Mouse (Mus musculus): ENCODE results near the gene Cyb5r2. TPM values are rescaled to one million over a fixed set of nuclear protein-coding genes. Genes with fewer than 3 reads are reported as not detected.

The Cyb5r2 gene
- polyA plus RNA-seq, 1 experiment from 2014 or later, result 0.10 TPM

GRCm38 (mm10) chr7:107749270-107749669 lies 8.6 kb downstream of the Cyb5r2 start:
- Histone ChIP-seq H3K9ac (no peak overlapping the region), H3K4me2 (replicated peaks) (no peak overlapping the region), H3K4me1 (no peaks in the 10 kb centered on the region), H3K27ac (no peak overlapping the region), H3K36me3 (no peaks in the 10 kb centered on the region), H3K9me3 (no peaks in the 10 kb centered on the region), H3K27me3 (replicated peaks) (no peaks in the 10 kb centered on the region), H3K4me3 (no peak overlapping the region)
- WGBS, result 5% methylated on average over 3 of the region's 3 CpGs
- 0 out of 2 replicates have a peak, but pooled peaks have one; percentile 23 for ATAC-seq (ENCODE audit: low FRiP score, low read depth)

- ATAC-seq (ENCODE audit: low FRiP score, low read depth), result 0 out of 2 replicates have a peak, but pooled peaks have one; percentile 30
- whole genome bisulfite sequencing, result 19% methylated on average over 2 of the region's 2 CpGs
- no peak overlapping the region for H3K27ac ChIP-seq
These were observed 9.9 kb downstream of the Cyb5r2 start for GRCm38 (mm10) chr7:107747954-107748353.

GRCm38 (mm10) chr7:107747476-107747875 lies 10.4 kb downstream of the Cyb5r2 start:
- no peak for ATAC-seq (ENCODE audit: low FRiP score, low read depth)
- H3K4me3 ChIP-seq, result no peak overlapping the region
- no peak overlapping the region for H3K27ac ChIP-seq
- H3K27me3 ChIP-seq (replicated peaks), result no peaks in the 10 kb centered on the region
- H3K36me3 ChIP-seq, result no peaks in the 10 kb centered on the region
- no peak overlapping the region for H3K4me2 ChIP-seq (replicated peaks)
- no peak overlapping the region for H3K9ac ChIP-seq
- 91% methylated on average over 9 of the region's 9 CpGs for WGBS
- H3K4me1 ChIP-seq, result no peaks in the 10 kb centered on the region
- no peaks in the 10 kb centered on the region for H3K9me3 ChIP-seq

More at GRCm38 (mm10) chr7:107747954-107748353, 9.9 kb downstream of the Cyb5r2 start:
- no peaks in the 10 kb centered on the region for H3K4me1 ChIP-seq
- no peaks in the 10 kb centered on the region for H3K9me3 ChIP-seq
- H3K4me3 ChIP-seq, result no peak overlapping the region
- H3K4me2 ChIP-seq (replicated peaks), result no peak overlapping the region
- H3K9ac ChIP-seq, result no peak overlapping the region
- H3K36me3 ChIP-seq, result no peaks in the 10 kb centered on the region
- no peaks in the 10 kb centered on the region for H3K27me3 ChIP-seq (replicated peaks)

- Histone ChIP-seq H3K27me3 (replicated peaks) (no peaks in the 10 kb centered on the region), H3K27ac (no peak overlapping the region), H3K9me3 (no peaks in the 10 kb centered on the region), H3K4me2 (replicated peaks) (no peak overlapping the region), H3K36me3 (no peaks in the 10 kb centered on the region), H3K4me3 (no peak overlapping the region), H3K4me1 (no peaks in the 10 kb centered on the region), H3K9ac (no peak overlapping the region)
- ATAC-seq (ENCODE audit: low FRiP score, low read depth), result no peak
- 91% methylated on average over 8 of the region's 8 CpGs for WGBS
These were observed 11.8 kb downstream of the Cyb5r2 start for GRCm38 (mm10) chr7:107746036-107746435.

- no peak overlapping the region for H3K4me2 ChIP-seq (replicated peaks)
- H3K27me3 ChIP-seq (replicated peaks), result no peaks in the 10 kb centered on the region
- ATAC-seq (ENCODE audit: low FRiP score, low read depth), result no peak
- H3K4me1 ChIP-seq, result no peaks in the 10 kb centered on the region
- H3K4me3 ChIP-seq, result no peak overlapping the region
- H3K9me3 ChIP-seq, result no peaks in the 10 kb centered on the region
- no peak overlapping the region for H3K9ac ChIP-seq
- H3K27ac ChIP-seq, result no peak overlapping the region
- H3K36me3 ChIP-seq, result no peaks in the 10 kb centered on the region
- 61% methylated on average over 2 of the region's 2 CpGs for WGBS
These were observed 12.7 kb downstream of the Cyb5r2 start for GRCm38 (mm10) chr7:107745111-107745510.

- no peak overlapping the region for H3K4me3 ChIP-seq
- no peak overlapping the region for H3K27ac ChIP-seq
- H3K9ac ChIP-seq, result no peak overlapping the region
- no peak for ATAC-seq (ENCODE audit: low FRiP score, low read depth)
- no peaks in the 10 kb centered on the region for H3K4me1 ChIP-seq
- H3K36me3 ChIP-seq, result no peaks in the 10 kb centered on the region
- H3K27me3 ChIP-seq (replicated peaks), result no peaks in the 10 kb centered on the region
- no peaks in the 10 kb centered on the region for H3K9me3 ChIP-seq
- no peak overlapping the region for H3K4me2 ChIP-seq (replicated peaks)
- WGBS, result 87% methylated on average over 4 of the region's 4 CpGs
These were observed 13.4 kb downstream of the Cyb5r2 start for GRCm38 (mm10) chr7:107744454-107744853.

- Histone ChIP-seq H3K4me1 (no peaks in the 10 kb centered on the region), H3K9me3 (no peaks in the 10 kb centered on the region), H3K4me3 (no peak overlapping the region), H3K27ac (no peak overlapping the region), H3K36me3 (no peaks in the 10 kb centered on the region), H3K27me3 (replicated peaks) (no peaks in the 10 kb centered on the region), H3K4me2 (replicated peaks) (no peak overlapping the region), H3K9ac (no peak overlapping the region)
- no peak for ATAC-seq (ENCODE audit: low FRiP score, low read depth)
- WGBS, result 88% methylated on average over 10 of the region's 10 CpGs
These were observed 14.8 kb downstream of the Cyb5r2 start for GRCm38 (mm10) chr7:107742963-107743465.

- Histone ChIP-seq H3K9me3 (no peaks in the 10 kb centered on the region), H3K4me1 (no peaks in the 10 kb centered on the region), H3K27me3 (replicated peaks) (no peaks in the 10 kb centered on the region), H3K27ac (no peak overlapping the region), H3K36me3 (no peaks in the 10 kb centered on the region), H3K4me3 (no peak overlapping the region), H3K4me2 (replicated peaks) (no peak overlapping the region), H3K9ac (no peak overlapping the region)
- 46% methylated on average over 2 of the region's 2 CpGs for WGBS
- no peak for ATAC-seq (ENCODE audit: low FRiP score, low read depth)
These were observed 19.1 kb downstream of the Cyb5r2 start for GRCm38 (mm10) chr7:107738726-107739125.

GRCm38 (mm10) chr7:107733162-107733561 lies 24.7 kb downstream of the Cyb5r2 start:
- Histone ChIP-seq H3K27me3 (replicated peaks) (no peaks in the 10 kb centered on the region), H3K4me1 (no peaks in the 10 kb centered on the region), H3K9ac (no peak overlapping the region), H3K4me3 (no peak overlapping the region), H3K36me3 (no peaks in the 10 kb centered on the region), H3K9me3 (no peaks in the 10 kb centered on the region), H3K4me2 (replicated peaks) (no peak overlapping the region), H3K27ac (no peak overlapping the region)
- no peak for ATAC-seq (ENCODE audit: low FRiP score, low read depth)
- 68% methylated on average over 2 of the region's 2 CpGs for WGBS

- WGBS, result 81% methylated on average over 10 of the region's 10 CpGs
- H3K4me3 ChIP-seq, result no peak overlapping the region
- H3K9ac ChIP-seq, result no peak overlapping the region
- ATAC-seq (ENCODE audit: low FRiP score, low read depth), result no peak
- H3K27me3 ChIP-seq (replicated peaks), result no peaks in the 10 kb centered on the region
- H3K27ac ChIP-seq, result no peak overlapping the region
- H3K9me3 ChIP-seq, result peaks cover 6% of the 10 kb centered on the region; the same call in 1 of the 2 replicates
- H3K4me1 ChIP-seq, result no peaks in the 10 kb centered on the region
- H3K36me3 ChIP-seq, result no peaks in the 10 kb centered on the region
- no peak overlapping the region for H3K4me2 ChIP-seq (replicated peaks)
These were observed 27.2 kb downstream of the Cyb5r2 start for GRCm38 (mm10) chr7:107730587-107730986.

GRCm38 (mm10) chr7:107727538-107727937 lies 30.3 kb downstream of the Cyb5r2 start:
- Histone ChIP-seq H3K36me3 (no peaks in the 10 kb centered on the region), H3K9ac (no peak overlapping the region), H3K9me3 (peaks cover 6% of the 10 kb centered on the region; the same call in 1 of the 2 replicates), H3K4me1 (no peaks in the 10 kb centered on the region), H3K27ac (no peak overlapping the region), H3K4me2 (replicated peaks) (no peak overlapping the region), H3K4me3 (no peak overlapping the region), H3K27me3 (replicated peaks) (no peaks in the 10 kb centered on the region)
- 66% methylated on average over 3 of the region's 3 CpGs for WGBS
- ATAC-seq (ENCODE audit: low FRiP score, low read depth), result no peak

GRCm38 (mm10) chr7:107722536-107722935 lies 35.3 kb downstream of the Cyb5r2 start:
- no peak overlapping the region for H3K27ac ChIP-seq
- 92% methylated on average over 4 of the region's 4 CpGs for WGBS

GRCm38 (mm10) chr7:107720771-107721170 lies 37.1 kb downstream of the Cyb5r2 start:
- Histone ChIP-seq H3K4me3 (no peak overlapping the region), H3K27me3 (replicated peaks) (no peaks in the 10 kb centered on the region), H3K36me3 (no peaks in the 10 kb centered on the region), H3K4me2 (replicated peaks) (no peak overlapping the region), H3K27ac (no peak overlapping the region), H3K9me3 (0 out of 2 replicates have a peak, but pooled peaks cover under 1% of the 10 kb centered on the region), H3K9ac (no peak overlapping the region), H3K4me1 (no peaks in the 10 kb centered on the region)
- WGBS, result 95% methylated on average over 1 of the region's 1 CpGs
- no peak for ATAC-seq (ENCODE audit: low FRiP score, low read depth)

More at GRCm38 (mm10) chr7:107722536-107722935, 35.3 kb downstream of the Cyb5r2 start:
- Histone ChIP-seq H3K4me2 (replicated peaks) (no peak overlapping the region), H3K9ac (no peak overlapping the region), H3K27me3 (replicated peaks) (no peaks in the 10 kb centered on the region), H3K4me3 (no peak overlapping the region), H3K36me3 (no peaks in the 10 kb centered on the region), H3K9me3 (peaks cover 6% of the 10 kb centered on the region; the same call in 1 of the 2 replicates), H3K4me1 (no peaks in the 10 kb centered on the region)
- no peak for ATAC-seq (ENCODE audit: low FRiP score, low read depth)

All from neural tube, embryonic 12.5 days (tissue).